9 mouse cellular contexts compared by ENCODE assay signal in genomic region chr2:157434497-157434896, GRCm38 (mm10). TPM values are rescaled to one million over a fixed set of nuclear protein-coding genes. Genes with fewer than 3 reads are reported as not detected.
A peak's percentile ranks its signal among the peaks of the same experiment; 100 is the strongest.
DNase-seq lines count a peak whose midpoint lies in the region; ATAC-seq and TF ChIP-seq lines count a peak whose summit lies in the region.
"Had no signal": no experiment of that assay in that cellular context is flagged by ENCODE, and none has a peak within 500 bp of the region (broad histone marks: within the 10 kb centered on the region; RNA-seq: fewer than 3 reads in every experiment).

No protein-coding gene starts in this region.

- no peak overlapping the region for H3K4me2 ChIP-seq in midbrain, postnatal 0 days (ENCODE audit: low read depth, low read length, poor library complexity, severe bottlenecking)

- WGBS in midbrain, postnatal 0 days = 19% methylated on average over 6 of the region's 6 CpGs

- H3K27me3 ChIP-seq in midbrain, postnatal 0 days (ENCODE audit: insufficient read depth, low read length) = no peaks in the 10 kb centered on the region

- no peak overlapping the region for H3K9ac ChIP-seq in midbrain, postnatal 0 days (replicated peaks; ENCODE audit: low read length, poor library complexity, severe bottlenecking)
- H3K9ac ChIP-seq: liver, embryonic 14.5 days had no signal

- H3K9me3 ChIP-seq in midbrain, postnatal 0 days (ENCODE audit: low read length) = no peaks in the 10 kb centered on the region

- H3K4me3 ChIP-seq in layer of hippocampus, adult 2 months = peak overlapping the region; percentile 2; the same call in 1 of the 2 replicates
- H3K4me3 ChIP-seq in midbrain, postnatal 0 days (ENCODE audit: low read depth, low read length) = no peak overlapping the region

- H3K27ac ChIP-seq in layer of hippocampus, adult 2 months = peak overlapping the region; percentile 98
- H3K27ac ChIP-seq in midbrain, postnatal 0 days (ENCODE audit: low read depth, low read length) = peak overlapping the region; percentile 65
- H3K27ac ChIP-seq: liver, embryonic 14.5 days had no signal

- ATAC-seq in midbrain, postnatal 0 days (ENCODE audit: low FRiP score) = peak; percentile 52
- no peak for ATAC-seq in CD4-positive, CD25-positive, alpha-beta regulatory T cell, adult 4 months

- 0 out of 2 replicates have a peak, but pooled peaks have one; percentile 2 for TF ChIP-seq CTCF in layer of hippocampus, adult 2 months (conservative IDR thresholded peaks at IDR 0.05)
- TF ChIP-seq CTCF in midbrain, postnatal 0 days (IDR thresholded peaks at IDR 0.05) = no peak

- peak; percentile 64 to 72 for DNase-seq in cerebellum, postnatal 14 days
- no peak for DNase-seq in cerebellum, postnatal 36 days
- peak; percentile 85 for DNase-seq in ES-CJ7 (ENCODE audit: low read depth, low spot score)
- peak; percentile 41 for DNase-seq in heart, postnatal 4 days
- peak; percentile 78 to 80 for DNase-seq in layer of hippocampus, adult 2 months (ENCODE audit: low spot score in 2 of 2)
- DNase-seq in midbrain, postnatal 0 days (ENCODE audit: low spot score) = peak; percentile 77
- DNase-seq in B cell, adult 2 months = no peak

- H3K36me3 ChIP-seq in midbrain, postnatal 0 days (ENCODE audit: insufficient read depth, low read length) = peaks cover 6% of the 10 kb centered on the region

- H3K4me1 ChIP-seq in midbrain, postnatal 0 days (ENCODE audit: insufficient read depth, low read length) = peaks cover 13% of the 10 kb centered on the region

RNA-seq across cellular contexts. Expression of gene Src, which starts 16.3 kb away (rescaled TPM):
- total RNA-seq in heart, postnatal 4 days (2021) = 10 to 100 TPM; 11.8 to 13.7 TPM
- 100 to 1,000 TPM; 150 to 156 TPM for total RNA-seq in layer of hippocampus, adult 2 months (2021)
- total RNA-seq in midbrain, postnatal 0 days (2014; rRNA removed) = 129 and 137 TPM in 2 replicates
- polyA plus RNA-seq in midbrain, postnatal 0 days (2015; fragmentation: Nextera tagmentation; extraction: Ambion mirVana) = 26.1 and 26.6 TPM in 2 replicates
- polyA plus RNA-seq in CD4-positive, CD25-positive, alpha-beta regulatory T cell, adult 4 months (2017; shearing (Covaris generic)) = 1 to 10 TPM; 1.6 to 2.0 TPM

Comparison
In these comparisons a context has a peak if more than half of its experiments do, and no peak if none do; other contexts are left out.
1. DNase-seq: peak in cerebellum, postnatal 14 days (2 of 2), ES-CJ7 (single experiment), heart, postnatal 4 days (single experiment), layer of hippocampus, adult 2 months (2 of 2) and midbrain, postnatal 0 days (single experiment); none in cerebellum, postnatal 36 days (0 of 2) and B cell, adult 2 months (0 of 2).